Mouse (Mus musculus) G1E (cell line): ENCODE results near the gene Glis2. TPM values are rescaled to one million over a fixed set of nuclear protein-coding genes. Genes with fewer than 3 reads are reported as not detected.

Experiments used
- ATAC-seq: 2 replicates; pipeline ENCODE4 v1.8.0; 2016; ENCODE audit warnings: mild to moderate bottlenecking; ENCODE audit not compliant: insufficient number of reproducible peaks, poor library complexity, low FRiP score, severe bottlenecking; ENCODE audit errors: extremely low read depth
- DNase-seq: peaks from one replicate; pipeline ENCODE4 v3.0.0; 2012; ENCODE audit warnings: low spot score
- H3K27me3 ChIP-seq: 2 replicates; pipeline ENCODE4 v1.6.1; 2012; ENCODE audit warnings: mild to moderate bottlenecking, low read length, inconsistent platforms; ENCODE audit not compliant: insufficient read depth
- H3K36me3 ChIP-seq: replicated peaks from 2 replicates; pipeline ENCODE3; 2012; ENCODE audit warnings: mild to moderate bottlenecking, inconsistent platforms
- H3K4me1 ChIP-seq: 2 replicates; pipeline ENCODE4 v1.6.1; 2012; ENCODE audit warnings: low read depth, low read length, inconsistent platforms, mixed read lengths; ENCODE audit not compliant: insufficient read depth
- H3K4me3 ChIP-seq: 2 replicates; pipeline ENCODE4 v1.5.1; 2012; ENCODE audit warnings: low read depth, mild to moderate bottlenecking, inconsistent platforms, low read length, moderate library complexity, mixed read lengths
- H3K9me3 ChIP-seq: replicated peaks from 2 replicates; pipeline ENCODE4 v1.6.1; 2012; ENCODE audit warnings: inconsistent platforms
- CTCF ChIP-seq: IDR thresholded peaks from 2 replicates; pipeline ENCODE4 v1.5.1; 2012; ENCODE audit warnings: low read depth, low read length, inconsistent platforms, mixed read lengths
- GATA1 ChIP-seq: IDR thresholded peaks from 2 replicates; pipeline ENCODE4 v1.6.1; 2012; ENCODE audit warnings: borderline replicate concordance, low read length, inconsistent platforms, mixed read lengths
- GATA2 ChIP-seq: IDR thresholded peaks from 2 replicates; pipeline ENCODE4 v1.6.1; 2012; ENCODE audit warnings: low read depth, low read length, inconsistent platforms, borderline replicate concordance
- POLR2AphosphoS5 ChIP-seq: IDR thresholded peaks from 2 replicates; pipeline ENCODE4 v1.6.1; 2012; ENCODE audit warnings: low read depth, low read length, inconsistent platforms; ENCODE audit not compliant: insufficient replicate concordance
- TAL1 ChIP-seq: conservative IDR thresholded peaks from 2 replicates; pipeline ENCODE4 v1.6.1; 2012; ENCODE audit warnings: low read depth, low read length, inconsistent platforms, mixed read lengths
- polyA plus RNA-seq: library from polyadenylated mRNA; stranded (reverse); fragments of >175 nt; gene quantifications from 2 replicates; pipeline ENCODE4 v1.2.3, GENCODE M21; 2012
- total RNA-seq, 2 experiments: library from RNA; stranded (forward) in 1 of 2; stranded (reverse) in 1 of 2; fragments of 200-1000 nt in 1 of 2; fragments of >200 nt in 1 of 2; fragmentation: Nextera tagmentation in 1 of 2; gene quantifications; 2 replicates each; pipeline ENCODE4 v1.2.3; 2014 to 2017

Gene Glis2
- total and polyA plus RNA-seq, 3 experiments, result 1.0 to 2.8 (median 2.6) TPM

- Histone ChIP-seq H3K36me3 (peaks cover 83% of the 10 kb centered on the region), H3K9me3 (no peaks in the 10 kb centered on the region; the same call in 1 of the 2 replicates), H3K4me1 (peaks cover 86% of the 10 kb centered on the region), H3K4me3 (peak overlapping the region; percentile 67; the same call in 1 of the 2 replicates), H3K27me3 (no peaks in the 10 kb centered on the region)
- no peak for TF ChIP-seq GATA2
- TF ChIP-seq CTCF, result no peak
- no peak for TF ChIP-seq GATA1
- TF ChIP-seq TAL1, result no peak
- TF ChIP-seq POLR2AphosphoS5, result no peak
- no peak for ATAC-seq
- no peak for DNase-seq
These were observed 42.6 kb upstream of the Glis2 start for GRCm38 (mm10) chr16:4551885-4552284.

GRCm38 (mm10) chr16:4552829-4553550, 41.5 kb upstream of the Glis2 start:
- Histone ChIP-seq H3K9me3 (no peaks in the 10 kb centered on the region; the same call in 1 of the 2 replicates), H3K4me3 (peak overlapping the region; percentile 67), H3K4me1 (peaks cover 90% of the 10 kb centered on the region), H3K27me3 (no peaks in the 10 kb centered on the region), H3K36me3 (peaks cover 80% of the 10 kb centered on the region)
- ATAC-seq (peak; percentile 81), DNase-seq (peak; percentile 94)
- TF ChIP-seq CTCF, result no peak
- TF ChIP-seq TAL1, result no peak
- no peak for TF ChIP-seq GATA1
- no peak for TF ChIP-seq GATA2
- TF ChIP-seq POLR2AphosphoS5, result no peak

- ATAC-seq, result no peak
- H3K36me3 ChIP-seq, result peaks cover 61% of the 10 kb centered on the region
- no peak for DNase-seq
- peak overlapping the region; percentile 33; the same call in 1 of the 2 replicates for H3K4me3 ChIP-seq
- H3K9me3 ChIP-seq, result no peaks in the 10 kb centered on the region; the same call in 1 of the 2 replicates
- no peaks in the 10 kb centered on the region for H3K27me3 ChIP-seq
- TF ChIP-seq CTCF, result no peak
- TF ChIP-seq GATA1, result no peak
- TF ChIP-seq TAL1, result 0 out of 2 replicates have a peak, but pooled peaks have one; percentile 20
- H3K4me1 ChIP-seq, result peaks cover 82% of the 10 kb centered on the region
These were observed 39.0 kb upstream of the Glis2 start for GRCm38 (mm10) chr16:4555555-4555954.

GRCm38 (mm10) chr16:4557085-4557484, 37.4 kb upstream of the Glis2 start:
- DNase-seq (no peak), ATAC-seq (no peak)
- no peaks in the 10 kb centered on the region for H3K27me3 ChIP-seq
- peaks cover 46% of the 10 kb centered on the region for H3K36me3 ChIP-seq
- H3K4me3 ChIP-seq, result peak overlapping the region; percentile 86; the same call in 1 of the 2 replicates
- H3K9me3 ChIP-seq, result no peaks in the 10 kb centered on the region; the same call in 1 of the 2 replicates
- TF ChIP-seq TAL1 (no peak), GATA2 (no peak), CTCF (no peak), POLR2AphosphoS5 (no peak), GATA1 (no peak)
- peaks cover 72% of the 10 kb centered on the region for H3K4me1 ChIP-seq

GRCm38 (mm10) chr16:4557949-4558348, 36.6 kb upstream of the Glis2 start:
- TF ChIP-seq GATA1 (no peak), GATA2 (no peak), POLR2AphosphoS5 (no peak), CTCF (no peak), TAL1 (no peak)
- Histone ChIP-seq H3K4me1 (peaks cover 64% of the 10 kb centered on the region), H3K4me3 (peak overlapping the region; percentile 86), H3K36me3 (peaks cover 40% of the 10 kb centered on the region), H3K27me3 (no peaks in the 10 kb centered on the region), H3K9me3 (no peaks in the 10 kb centered on the region; the same call in 1 of the 2 replicates)
- ATAC-seq (peak; percentile 34), DNase-seq (peak; percentile 74)

- Histone ChIP-seq H3K36me3 (peaks cover 35% of the 10 kb centered on the region), H3K9me3 (no peaks in the 10 kb centered on the region; the same call in 1 of the 2 replicates), H3K4me3 (peak overlapping the region; percentile 86), H3K27me3 (peaks cover 5% of the 10 kb centered on the region), H3K4me1 (peaks cover 59% of the 10 kb centered on the region)
- ATAC-seq (peak; percentile 80), DNase-seq (peak; percentile 74)
- TF ChIP-seq GATA1, result no peak
- no peak for TF ChIP-seq TAL1
- TF ChIP-seq POLR2AphosphoS5, result peak; percentile 33; the same call in 1 of the 2 replicates
- no peak for TF ChIP-seq CTCF
- no peak for TF ChIP-seq GATA2
These were observed 36.0 kb upstream of the Glis2 start for GRCm38 (mm10) chr16:4558384-4558979.
